Mouse (Mus musculus) cortical plate, adult 2 months (tissue): ENCODE data around the gene Dnah2.

Experiments
- CTCF ChIP-seq: fragments of 200-500 bp; IDR thresholded peaks from 2 replicates; pipeline ENCODE4 v1.5.1; 2011; ENCODE audit warnings: mild to moderate bottlenecking, control low read depth, low read length; ENCODE audit not compliant: insufficient read depth; ENCODE audit errors: extremely low read depth
- POLR2A ChIP-seq: fragments of 200-500 bp; IDR thresholded peaks from 2 replicates; pipeline ENCODE4 v1.6.1; 2011; ENCODE audit warnings: mild to moderate bottlenecking, low read length, control low read depth; ENCODE audit not compliant: insufficient read depth; ENCODE audit errors: extremely low read depth

DNA sequence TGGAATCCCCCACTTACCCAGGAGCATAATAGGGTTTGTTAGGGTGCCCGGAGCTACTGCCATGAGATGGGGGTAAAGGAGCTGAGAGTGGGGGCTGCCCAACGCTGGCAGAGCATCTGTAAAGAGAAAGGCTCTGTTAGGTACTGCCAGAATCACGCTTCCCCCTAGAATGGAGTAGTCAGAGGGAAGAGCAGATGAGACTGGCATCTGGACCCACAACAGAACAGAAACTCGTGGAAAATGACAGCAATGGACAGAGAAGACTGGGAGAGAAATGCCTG is 141.2 kb downstream of the Dnah2 start:
- TF ChIP-seq CTCF: no peak
- TF ChIP-seq POLR2A: no peak
